Mouse (Mus musculus): ENCODE measurements around the gene Iqgap2. TPM values are rescaled to one million over a fixed set of nuclear protein-coding genes. Genes with fewer than 3 reads are reported as not detected.

Iqgap2 gene
- polyA plus RNA-seq, 1 experiment from 2014 or later, result 16.6 TPM

GRCm38 (mm10) chr13:95741813-95742689 is 149.7 kb downstream of the Iqgap2 start:
- Histone ChIP-seq H3K4me2 (replicated peaks) (no peak overlapping the region), H3K4me3 (no peak overlapping the region), H3K36me3 (no peaks in the 10 kb centered on the region), H3K4me1 (peaks cover 27% of the 10 kb centered on the region), H3K9ac (no peak overlapping the region), H3K27me3 (no peaks in the 10 kb centered on the region), H3K27ac (0 out of 2 replicates have a peak overlapping the region, but pooled peaks have one; percentile 51), H3K9me3 (no peaks in the 10 kb centered on the region)
- no peak for ATAC-seq (ENCODE audit: insufficient number of reproducible peaks, insufficient read depth, low FRiP score, low TSS enrichment)
- WGBS, result 92% methylated on average over 11 of the region's 11 CpGs

GRCm38 (mm10) chr13:95739651-95740050 is 152.1 kb downstream of the Iqgap2 start:
- H3K27me3 ChIP-seq, result no peaks in the 10 kb centered on the region

GRCm38 (mm10) chr13:95730491-95730890 is 161.2 kb downstream of the Iqgap2 start:
- no peak overlapping the region for H3K4me3 ChIP-seq
- WGBS, result 92% methylated on average over 4 of the region's 4 CpGs
- H3K27ac ChIP-seq, result no peak overlapping the region
- no peak for ATAC-seq (ENCODE audit: insufficient number of reproducible peaks, insufficient read depth, low FRiP score, low TSS enrichment)
- H3K9ac ChIP-seq, result no peak overlapping the region
- H3K4me1 ChIP-seq, result no peaks in the 10 kb centered on the region
- H3K36me3 ChIP-seq, result peaks cover 5% of the 10 kb centered on the region; the same call in 1 of the 2 replicates
- H3K9me3 ChIP-seq, result no peaks in the 10 kb centered on the region
- H3K27me3 ChIP-seq, result no peaks in the 10 kb centered on the region
- H3K4me2 ChIP-seq (replicated peaks), result no peak overlapping the region

More at GRCm38 (mm10) chr13:95739651-95740050, 152.1 kb downstream of the Iqgap2 start:
- Histone ChIP-seq H3K9ac (no peak overlapping the region), H3K4me3 (no peak overlapping the region), H3K9me3 (no peaks in the 10 kb centered on the region), H3K27ac (no peak overlapping the region), H3K4me2 (replicated peaks) (no peak overlapping the region), H3K4me1 (peaks cover 15% of the 10 kb centered on the region), H3K36me3 (no peaks in the 10 kb centered on the region)
- ATAC-seq (ENCODE audit: insufficient number of reproducible peaks, insufficient read depth, low FRiP score, low TSS enrichment), result no peak
- WGBS, result 69% methylated on average over 5 of the region's 5 CpGs

GRCm38 (mm10) chr13:95719320-95720232 is 172.1 kb downstream of the Iqgap2 start:
- H3K9me3 ChIP-seq, result no peaks in the 10 kb centered on the region
- H3K27ac ChIP-seq, result no peak overlapping the region
- 0 out of 2 replicates have a peak, but pooled peaks cover 3% of the 10 kb centered on the region for H3K4me1 ChIP-seq
- WGBS, result 58% methylated on average over 14 of the region's 14 CpGs
- H3K9ac ChIP-seq, result no peak overlapping the region
- no peak for ATAC-seq (ENCODE audit: insufficient number of reproducible peaks, insufficient read depth, low FRiP score, low TSS enrichment)
- no peaks in the 10 kb centered on the region for H3K27me3 ChIP-seq
- H3K4me3 ChIP-seq, result no peak overlapping the region
- no peaks in the 10 kb centered on the region for H3K36me3 ChIP-seq
- peak overlapping the region; percentile 19 for H3K4me2 ChIP-seq (replicated peaks)

GRCm38 (mm10) chr13:95715356-95715755 is 176.4 kb downstream of the Iqgap2 start:
- no peaks in the 10 kb centered on the region for H3K36me3 ChIP-seq
- ATAC-seq (ENCODE audit: insufficient number of reproducible peaks, insufficient read depth, low FRiP score, low TSS enrichment), result no peak
- no peak overlapping the region for H3K4me2 ChIP-seq (replicated peaks)
- WGBS, result 69% methylated on average over 4 of the region's 4 CpGs
- no peak overlapping the region for H3K9ac ChIP-seq
- no peak overlapping the region for H3K4me3 ChIP-seq
- no peaks in the 10 kb centered on the region for H3K9me3 ChIP-seq
- 0 out of 2 replicates have a peak, but pooled peaks cover 3% of the 10 kb centered on the region for H3K4me1 ChIP-seq
- H3K27ac ChIP-seq, result no peak overlapping the region
- H3K27me3 ChIP-seq, result no peaks in the 10 kb centered on the region

- no peaks in the 10 kb centered on the region for H3K36me3 ChIP-seq
- no peak overlapping the region for H3K4me3 ChIP-seq
- H3K4me1 ChIP-seq, result no peaks in the 10 kb centered on the region
- H3K27me3 ChIP-seq, result no peaks in the 10 kb centered on the region
- 72% methylated on average over 3 of the region's 3 CpGs for WGBS
- no peak overlapping the region for H3K9ac ChIP-seq
- no peak for ATAC-seq (ENCODE audit: insufficient number of reproducible peaks, insufficient read depth, low FRiP score, low TSS enrichment)
- H3K4me2 ChIP-seq (replicated peaks), result no peak overlapping the region
- no peaks in the 10 kb centered on the region for H3K9me3 ChIP-seq
- no peak overlapping the region for H3K27ac ChIP-seq
Measured at GRCm38 (mm10) chr13:95714271-95714975, 177.3 kb downstream of the Iqgap2 start.

- Histone ChIP-seq H3K4me3 (no peak overlapping the region), H3K4me2 (replicated peaks) (no peak overlapping the region), H3K4me1 (no peaks in the 10 kb centered on the region), H3K27me3 (no peaks in the 10 kb centered on the region), H3K36me3 (no peaks in the 10 kb centered on the region), H3K9ac (no peak overlapping the region), H3K9me3 (no peaks in the 10 kb centered on the region), H3K27ac (no peak overlapping the region)
- WGBS, result 90% methylated on average over 9 of the region's 9 CpGs
- no peak for ATAC-seq (ENCODE audit: insufficient number of reproducible peaks, insufficient read depth, low FRiP score, low TSS enrichment)
Measured at GRCm38 (mm10) chr13:95712570-95713268, 179.0 kb downstream of the Iqgap2 start.

GRCm38 (mm10) chr13:95712054-95712453 is 179.7 kb downstream of the Iqgap2 start:
- no peak overlapping the region for H3K9ac ChIP-seq
- no peaks in the 10 kb centered on the region for H3K9me3 ChIP-seq
- no peak overlapping the region for H3K27ac ChIP-seq
- H3K4me1 ChIP-seq, result no peaks in the 10 kb centered on the region
- H3K27me3 ChIP-seq, result no peaks in the 10 kb centered on the region
- no peak overlapping the region for H3K4me3 ChIP-seq
- H3K36me3 ChIP-seq, result no peaks in the 10 kb centered on the region
- no peak overlapping the region for H3K4me2 ChIP-seq (replicated peaks)
- no peak for ATAC-seq (ENCODE audit: insufficient number of reproducible peaks, insufficient read depth, low FRiP score, low TSS enrichment)

GRCm38 (mm10) chr13:95705589-95705988 is 186.1 kb downstream of the Iqgap2 start:
- H3K9me3 ChIP-seq, result no peaks in the 10 kb centered on the region
- H3K27ac ChIP-seq, result no peak overlapping the region
- no peak overlapping the region for H3K4me2 ChIP-seq (replicated peaks)
- WGBS, result 86% methylated on average over 6 of the region's 6 CpGs
- no peak for ATAC-seq (ENCODE audit: insufficient number of reproducible peaks, insufficient read depth, low FRiP score, low TSS enrichment)
- no peaks in the 10 kb centered on the region; the same call in 1 of the 2 replicates for H3K36me3 ChIP-seq
- no peaks in the 10 kb centered on the region for H3K27me3 ChIP-seq
- H3K9ac ChIP-seq, result no peak overlapping the region
- H3K4me1 ChIP-seq, result 0 out of 2 replicates have a peak, but pooled peaks cover 5% of the 10 kb centered on the region
- H3K4me3 ChIP-seq, result no peak overlapping the region

GRCm38 (mm10) chr13:95703376-95703775 is 188.3 kb downstream of the Iqgap2 start:
- H3K27me3 ChIP-seq, result no peaks in the 10 kb centered on the region
- H3K9me3 ChIP-seq, result no peaks in the 10 kb centered on the region
- no peak for ATAC-seq (ENCODE audit: insufficient number of reproducible peaks, insufficient read depth, low FRiP score, low TSS enrichment)
- no peaks in the 10 kb centered on the region; the same call in 1 of the 2 replicates for H3K36me3 ChIP-seq
- H3K27ac ChIP-seq, result no peak overlapping the region
- 0 out of 2 replicates have a peak, but pooled peaks cover 5% of the 10 kb centered on the region for H3K4me1 ChIP-seq
- H3K9ac ChIP-seq, result no peak overlapping the region
- no peak overlapping the region for H3K4me3 ChIP-seq
- 38% methylated on average over 5 of the region's 5 CpGs for WGBS
- H3K4me2 ChIP-seq (replicated peaks), result no peak overlapping the region

- Histone ChIP-seq H3K4me1 (no peaks in the 10 kb centered on the region), H3K4me3 (no peak overlapping the region), H3K9ac (no peak overlapping the region), H3K36me3 (no peaks in the 10 kb centered on the region; the same call in 1 of the 2 replicates), H3K27ac (no peak overlapping the region), H3K9me3 (no peaks in the 10 kb centered on the region), H3K4me2 (replicated peaks) (no peak overlapping the region), H3K27me3 (no peaks in the 10 kb centered on the region)
- ATAC-seq (ENCODE audit: insufficient number of reproducible peaks, insufficient read depth, low FRiP score, low TSS enrichment), result no peak
- WGBS, result 62% methylated on average over 6 of the region's 6 CpGs
Measured at GRCm38 (mm10) chr13:95697874-95698273, 193.8 kb downstream of the Iqgap2 start.

Data from embryonic facial prominence, embryonic 12.5 days (tissue).